Mouse (Mus musculus) cerebellum, postnatal 36 days (tissue): Measurements from ENCODE around the gene Rhox9.
"Not testable (repeated sequence)": the region's sequence is repeated elsewhere in the genome, so short reads cannot be mapped to it uniquely, and the experiment has no call there.

Experiments used
- DNase-seq, 2 experiments: peaks; one replicate each; pipeline ENCODE4 v3.0.0; 2021 to 2022; ENCODE audit warnings: mixed read lengths in 2 of 2

Rhox9 gene

GRCm38 (mm10) chrX:37901670-37902069 lies at the start of gene Rhox9:
Gene Rhox9 (minus strand): TSS chrX:37901770.
- DNase-seq: not testable (repeated sequence)

- DNase-seq: no peak
Observed at GRCm38 (mm10) chrX:37916311-37916710, 14.7 kb upstream of the Rhox9 start.

GRCm38 (mm10) chrX:37908581-37908980 lies 7.0 kb upstream of the Rhox9 start:
- no peak for DNase-seq

- DNase-seq: no peak
Observed at GRCm38 (mm10) chrX:37903727-37904126, 2.2 kb upstream of the Rhox9 start.

GRCm38 (mm10) chrX:37897132-37897531 lies 4.4 kb downstream of the Rhox9 start, which contains the start of gene Rhox7b:
Gene Rhox7b (minus strand): TSS chrX:37897232.
- DNase-seq: not testable (repeated sequence)

- DNase-seq: no peak
Observed at GRCm38 (mm10) chrX:37878844-37879243, 22.7 kb downstream of the Rhox9 start, which contains the start of gene Rhox8. Gene Rhox8 (minus strand): TSS chrX:37878944.

- DNase-seq: no peak
Observed at GRCm38 (mm10) chrX:37871641-37872040, 29.9 kb downstream of the Rhox9 start.
